Mouse (Mus musculus): Measurements from ENCODE around the gene Ctrb1. TPM values are rescaled to one million over a fixed set of nuclear protein-coding genes. Genes with fewer than 3 reads are reported as not detected.
A peak's percentile ranks its signal among the peaks of the same experiment; 100 is the strongest.

Ctrb1 gene
- polyA plus RNA-seq, 1 experiment from 2014 or later, result not detected

DNA sequence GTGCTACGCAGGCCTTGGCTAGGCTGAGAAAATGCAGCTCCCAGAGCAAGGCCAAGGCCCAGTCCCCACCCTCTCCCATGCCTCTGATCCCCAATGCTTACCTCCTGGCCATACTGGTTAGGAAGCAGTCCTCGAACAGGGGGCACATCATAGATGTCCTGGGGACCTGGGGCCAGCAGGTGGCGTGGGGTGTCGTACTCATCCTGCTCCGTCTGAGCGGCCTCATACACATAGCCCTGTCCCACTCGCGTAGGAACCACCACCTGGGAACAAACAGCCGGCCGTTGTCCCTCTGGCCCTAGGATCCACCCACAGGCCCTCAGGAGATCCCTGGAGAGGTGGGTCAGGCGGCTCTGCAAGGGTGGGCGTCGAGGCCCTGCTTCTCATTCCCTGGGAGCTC is 24.7 kb upstream of the Ctrb1 start:
- H3K27me3 ChIP-seq (replicated peaks; ENCODE audit: insufficient read depth, low read length), result no peaks in the 10 kb centered on the region
- no peak for TF ChIP-seq EP300 (IDR thresholded peaks at IDR 0.05)
- peak; percentile 32; the same call in 1 of the 2 replicates for TF ChIP-seq CTCF (IDR thresholded peaks at IDR 0.05)
- WGBS, result 84% methylated on average over 13 of the region's 13 CpGs
- no peak overlapping the region for H3K27ac ChIP-seq (ENCODE audit: low read length)
- H3K9me3 ChIP-seq (ENCODE audit: low read length), result no peaks in the 10 kb centered on the region
- ATAC-seq (no peak), DNase-seq (ENCODE audit: low spot score) (no peak)
- H3K9ac ChIP-seq (replicated peaks; ENCODE audit: low read depth), result no peak overlapping the region
- H3K4me1 ChIP-seq (ENCODE audit: insufficient read depth, low read depth, low read length), result 0 out of 2 replicates have a peak, but pooled peaks cover 4% of the 10 kb centered on the region
- no peak overlapping the region for H3K4me2 ChIP-seq (replicated peaks; ENCODE audit: low read depth, low read length)
- peaks cover 22% of the 10 kb centered on the region for H3K36me3 ChIP-seq (ENCODE audit: insufficient read depth, low read length)
- no peak overlapping the region for H3K4me3 ChIP-seq (ENCODE audit: low read depth, low read length)

DNA sequence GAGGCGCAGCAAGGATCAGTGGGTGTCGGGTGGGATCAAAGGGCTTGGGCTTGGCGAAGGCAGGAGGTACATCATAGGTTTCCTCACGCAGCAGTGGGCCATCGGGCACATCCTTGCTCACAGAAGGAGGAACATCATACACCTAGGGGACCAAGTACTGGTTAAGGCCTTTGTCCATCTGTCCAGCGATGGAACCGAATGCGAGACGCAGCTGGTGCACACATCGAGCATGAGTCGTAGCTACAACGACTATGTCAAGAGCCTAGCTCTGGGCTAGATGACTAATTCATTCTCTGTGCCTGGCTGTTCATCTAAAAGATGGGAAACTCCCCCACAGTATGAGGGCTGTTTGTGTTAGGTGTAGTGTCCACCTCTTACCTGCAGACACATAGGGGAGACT is 23.5 kb upstream of the Ctrb1 start:
- Histone ChIP-seq H3K4me3 (ENCODE audit: low read depth, low read length) (no peak overlapping the region), H3K36me3 (ENCODE audit: insufficient read depth, low read length) (peaks cover 25% of the 10 kb centered on the region), H3K9me3 (ENCODE audit: low read length) (no peaks in the 10 kb centered on the region), H3K4me2 (replicated peaks; ENCODE audit: low read depth, low read length) (no peak overlapping the region), H3K27ac (ENCODE audit: low read length) (no peak overlapping the region), H3K9ac (replicated peaks; ENCODE audit: low read depth) (no peak overlapping the region), H3K4me1 (ENCODE audit: insufficient read depth, low read depth, low read length) (0 out of 2 replicates have a peak, but pooled peaks cover 4% of the 10 kb centered on the region), H3K27me3 (replicated peaks; ENCODE audit: insufficient read depth, low read length) (no peaks in the 10 kb centered on the region)
- no peak for TF ChIP-seq EP300 (IDR thresholded peaks at IDR 0.05)
- TF ChIP-seq CTCF (IDR thresholded peaks at IDR 0.05), result no peak
- DNase-seq (ENCODE audit: low spot score), result no peak
- 92% methylated on average over 12 of the region's 12 CpGs for WGBS
- no peak for ATAC-seq

DNA sequence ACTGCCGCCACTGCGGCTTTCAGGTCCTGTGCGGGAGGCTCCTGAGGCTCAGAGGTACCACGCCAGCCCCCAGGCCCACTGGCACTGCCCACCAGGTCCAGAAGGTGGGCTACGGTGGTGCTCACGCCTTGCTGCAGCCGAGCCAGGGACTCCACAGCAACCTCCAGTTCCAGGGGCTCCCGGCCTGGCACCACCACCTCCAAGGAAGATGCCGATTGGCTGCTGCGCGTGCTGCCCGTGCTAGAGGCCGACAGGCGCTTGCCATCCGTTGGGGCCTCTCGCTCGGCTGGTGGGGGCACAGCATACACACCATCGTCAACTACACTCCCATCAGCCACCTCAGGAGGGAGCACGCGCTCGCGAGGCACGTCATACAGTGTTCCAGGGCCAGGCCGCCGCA is 23.0 kb upstream of the Ctrb1 start:
- H3K27me3 ChIP-seq (replicated peaks; ENCODE audit: insufficient read depth, low read length), result no peaks in the 10 kb centered on the region
- no peak overlapping the region for H3K27ac ChIP-seq (ENCODE audit: low read length)
- ATAC-seq, result no peak
- no peak overlapping the region for H3K9ac ChIP-seq (replicated peaks; ENCODE audit: low read depth)
- TF ChIP-seq EP300 (IDR thresholded peaks at IDR 0.05) (no peak), CTCF (IDR thresholded peaks at IDR 0.05) (no peak)
- H3K36me3 ChIP-seq (ENCODE audit: insufficient read depth, low read length), result peaks cover 22% of the 10 kb centered on the region
- no peak overlapping the region for H3K4me2 ChIP-seq (replicated peaks; ENCODE audit: low read depth, low read length)
- 92% methylated on average over 25 of the region's 25 CpGs for WGBS
- DNase-seq (ENCODE audit: low spot score), result no peak
- H3K9me3 ChIP-seq (ENCODE audit: low read length), result no peaks in the 10 kb centered on the region
- H3K4me1 ChIP-seq (ENCODE audit: insufficient read depth, low read depth, low read length), result 0 out of 2 replicates have a peak, but pooled peaks cover 4% of the 10 kb centered on the region
- no peak overlapping the region for H3K4me3 ChIP-seq (ENCODE audit: low read depth, low read length)

DNA sequence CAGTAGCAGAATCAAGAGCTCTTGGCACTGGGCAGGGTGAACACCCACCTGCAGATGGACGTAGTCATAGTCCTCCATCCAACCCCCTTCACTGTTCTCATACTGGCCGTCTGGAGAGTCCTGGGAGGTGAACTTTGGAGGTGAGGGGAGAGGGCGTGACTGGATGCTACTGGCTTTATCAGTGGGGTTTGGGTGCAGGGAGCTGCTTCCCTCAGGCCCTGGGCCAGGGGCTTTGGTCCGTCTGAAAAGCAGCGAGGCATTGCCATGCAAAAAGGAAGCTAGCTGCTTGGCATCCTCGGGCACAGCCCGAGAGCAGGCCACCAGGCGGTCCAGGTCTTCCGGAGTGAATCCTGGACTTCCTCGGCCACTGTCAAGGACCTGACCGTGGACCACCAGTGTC is 22.5 kb upstream of the Ctrb1 start:
- no peak for ATAC-seq
- DNase-seq (ENCODE audit: low spot score), result no peak
- Histone ChIP-seq H3K4me3 (ENCODE audit: low read depth, low read length) (no peak overlapping the region), H3K9ac (replicated peaks; ENCODE audit: low read depth) (no peak overlapping the region), H3K36me3 (ENCODE audit: insufficient read depth, low read length) (peaks cover 22% of the 10 kb centered on the region), H3K9me3 (ENCODE audit: low read length) (no peaks in the 10 kb centered on the region), H3K27ac (ENCODE audit: low read length) (no peak overlapping the region), H3K4me2 (replicated peaks; ENCODE audit: low read depth, low read length) (no peak overlapping the region), H3K4me1 (ENCODE audit: insufficient read depth, low read depth, low read length) (0 out of 2 replicates have a peak, but pooled peaks cover 4% of the 10 kb centered on the region), H3K27me3 (replicated peaks; ENCODE audit: insufficient read depth, low read length) (no peaks in the 10 kb centered on the region)
- TF ChIP-seq EP300 (IDR thresholded peaks at IDR 0.05) (no peak), CTCF (IDR thresholded peaks at IDR 0.05) (no peak)
- WGBS, result 85% methylated on average over 11 of the region's 11 CpGs

DNA sequence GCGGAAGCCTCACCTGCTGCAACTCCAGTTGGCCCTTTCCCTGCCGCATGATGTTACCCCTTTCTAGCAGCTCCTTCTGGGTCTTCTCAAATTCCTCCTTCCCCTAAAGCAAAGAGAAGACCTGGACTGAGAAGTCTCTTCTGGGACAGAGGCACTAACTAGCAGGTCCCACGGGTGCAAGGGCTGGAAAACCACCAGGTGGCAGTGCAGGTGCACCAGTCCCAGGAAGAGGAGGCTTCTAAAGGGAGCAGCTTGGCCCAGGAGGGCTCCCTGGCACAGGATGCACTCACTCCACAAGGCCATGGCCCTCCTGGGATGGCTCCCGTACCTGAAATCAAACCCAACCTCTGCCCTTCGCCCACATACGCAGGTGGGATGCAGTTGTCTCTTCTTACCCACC is 21.8 kb upstream of the Ctrb1 start:
- Histone ChIP-seq H3K9ac (replicated peaks; ENCODE audit: low read depth) (no peak overlapping the region), H3K4me2 (replicated peaks; ENCODE audit: low read depth, low read length) (no peak overlapping the region), H3K36me3 (ENCODE audit: insufficient read depth, low read length) (peaks cover 22% of the 10 kb centered on the region), H3K4me3 (ENCODE audit: low read depth, low read length) (no peak overlapping the region), H3K9me3 (ENCODE audit: low read length) (no peaks in the 10 kb centered on the region), H3K27me3 (replicated peaks; ENCODE audit: insufficient read depth, low read length) (no peaks in the 10 kb centered on the region), H3K27ac (ENCODE audit: low read length) (no peak overlapping the region), H3K4me1 (ENCODE audit: insufficient read depth, low read depth, low read length) (0 out of 2 replicates have a peak, but pooled peaks cover 4% of the 10 kb centered on the region)
- DNase-seq (ENCODE audit: low spot score) (peak; percentile 76), ATAC-seq (peak; percentile 37; the same call in 1 of the 2 replicates)
- 67% methylated on average over 6 of the region's 6 CpGs for WGBS
- TF ChIP-seq CTCF (IDR thresholded peaks at IDR 0.05), result peak; percentile 86
- no peak for TF ChIP-seq EP300 (IDR thresholded peaks at IDR 0.05)

DNA sequence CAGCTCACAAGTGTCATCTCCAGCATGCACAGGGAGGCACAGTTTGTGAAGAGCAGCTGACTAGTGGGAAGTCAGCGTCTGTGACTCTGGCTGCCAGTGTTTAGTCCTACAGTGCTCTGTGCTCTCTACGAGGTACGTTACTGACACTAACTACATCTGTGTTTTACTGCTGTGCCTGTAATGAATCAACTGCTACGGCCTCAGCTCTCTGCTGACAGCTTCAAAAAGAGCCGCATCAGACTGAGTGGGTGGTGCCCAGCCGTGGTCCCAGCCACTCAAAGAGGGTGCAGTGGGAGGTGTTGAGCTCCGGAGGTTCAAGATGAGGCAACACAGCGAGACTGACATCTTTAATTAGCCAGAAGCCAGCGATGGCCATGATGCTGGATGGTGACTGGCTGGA is 21.3 kb upstream of the Ctrb1 start:
- Histone ChIP-seq H3K4me2 (replicated peaks; ENCODE audit: low read depth, low read length) (no peak overlapping the region), H3K9me3 (ENCODE audit: low read length) (no peaks in the 10 kb centered on the region), H3K27me3 (replicated peaks; ENCODE audit: insufficient read depth, low read length) (no peaks in the 10 kb centered on the region), H3K4me1 (ENCODE audit: insufficient read depth, low read depth, low read length) (no peaks in the 10 kb centered on the region), H3K4me3 (ENCODE audit: low read depth, low read length) (no peak overlapping the region), H3K27ac (ENCODE audit: low read length) (no peak overlapping the region), H3K36me3 (ENCODE audit: insufficient read depth, low read length) (peaks cover 22% of the 10 kb centered on the region), H3K9ac (replicated peaks; ENCODE audit: low read depth) (no peak overlapping the region)
- 77% methylated on average over 9 of the region's 9 CpGs for WGBS
- no peak for ATAC-seq
- no peak for DNase-seq (ENCODE audit: low spot score)
- TF ChIP-seq EP300 (IDR thresholded peaks at IDR 0.05) (no peak), CTCF (IDR thresholded peaks at IDR 0.05) (no peak)

Measured in lung, postnatal 0 days (tissue).